In the genomic region with DNA sequence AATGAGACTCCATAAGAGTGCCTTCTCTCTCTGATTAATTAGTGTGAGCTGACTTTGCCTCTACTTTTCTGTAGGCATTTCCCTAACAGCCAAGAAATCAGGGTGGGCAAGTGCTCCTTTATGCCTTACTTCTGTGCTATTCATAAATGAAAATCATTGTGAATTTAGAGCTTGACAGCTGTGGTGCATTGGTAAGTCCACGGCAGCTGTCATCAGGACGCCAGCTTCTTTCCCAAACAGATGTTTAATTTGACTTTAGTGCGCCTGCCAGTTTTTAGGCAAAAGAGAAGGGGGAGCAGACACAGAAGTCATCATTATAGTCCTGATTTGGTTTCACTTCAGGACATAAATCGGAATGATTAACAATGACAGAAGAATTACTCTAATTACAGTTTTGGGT, we compare ENCODE assay signal across 23 mouse cellular contexts.
DNase-seq lines count a peak whose midpoint lies in the region; ATAC-seq lines count a peak whose summit lies in the region.
"Had no signal": no experiment of that assay in that cellular context is flagged by ENCODE, and none has a peak within 500 bp of the region (broad histone marks: within the 10 kb centered on the region; RNA-seq: fewer than 3 reads in every experiment).

No protein-coding gene starts in this region.

- no peak overlapping the region for H3K9ac ChIP-seq in limb, embryonic 11.5 days (ENCODE audit: low read length)
- H3K9ac ChIP-seq: embryonic facial prominence, embryonic 12.5 days; heart, embryonic 15.5 days; hindbrain, embryonic 13.5 days had no signal

- H3K4me1 ChIP-seq in limb, embryonic 11.5 days (ENCODE audit: control insufficient read depth, insufficient read depth, low read length), result peaks cover 12% of the 10 kb centered on the region; the same call in 1 of the 2 replicates
- H3K4me1 ChIP-seq in limb, embryonic 10.5 days, result peaks cover 39% of the 10 kb centered on the region

- 28% methylated on average over 4 of the region's 4 CpGs for WGBS in limb, embryonic 11.5 days
- 47% methylated on average over 4 of the region's 4 CpGs for WGBS in limb, embryonic 10.5 days

- no peak for ATAC-seq in limb, embryonic 11.5 days (ENCODE audit: insufficient number of reproducible peaks, low FRiP score, low TSS enrichment, low read depth)
- ATAC-seq: activated CD4-positive, CD25-positive, alpha-beta regulatory T cell, adult 4 months; forebrain, embryonic 14.5 days; hindbrain, postnatal 0 days; Patski had no signal

- H3K9me3 ChIP-seq in limb, embryonic 11.5 days (ENCODE audit: control insufficient read depth, low read length), result no peaks in the 10 kb centered on the region
- H3K9me3 ChIP-seq in limb, embryonic 10.5 days (replicated peaks), result no peaks in the 10 kb centered on the region
- H3K9me3 ChIP-seq: embryonic facial prominence, embryonic 12.5 days; forebrain, embryonic 10.5 days; heart, embryonic 15.5 days; hindbrain, embryonic 13.5 days had no signal

- H3K27me3 ChIP-seq in limb, embryonic 11.5 days (ENCODE audit: control insufficient read depth, insufficient read depth, low read length), result no peaks in the 10 kb centered on the region
- no peaks in the 10 kb centered on the region for H3K27me3 ChIP-seq in limb, embryonic 10.5 days (ENCODE audit: low read depth, poor library complexity, severe bottlenecking)
- H3K27me3 ChIP-seq: CH12.LX; embryonic facial prominence, embryonic 12.5 days; heart, embryonic 15.5 days; hindbrain, embryonic 13.5 days; Patski had no signal

- no peaks in the 10 kb centered on the region for H3K36me3 ChIP-seq in limb, embryonic 11.5 days (ENCODE audit: control insufficient read depth, insufficient read depth, low read length)
- H3K36me3 ChIP-seq in limb, embryonic 10.5 days, result no peaks in the 10 kb centered on the region
- H3K36me3 ChIP-seq: embryonic facial prominence, embryonic 12.5 days; forebrain, embryonic 10.5 days; heart, embryonic 15.5 days; hindbrain, embryonic 13.5 days had no signal

- no peak overlapping the region for H3K4me2 ChIP-seq in limb, embryonic 11.5 days (ENCODE audit: low read depth, severe bottlenecking)
- H3K4me2 ChIP-seq: embryonic facial prominence, embryonic 12.5 days; heart, embryonic 11.5 days; heart, embryonic 15.5 days; hindbrain, embryonic 13.5 days had no signal

- no peak overlapping the region for H3K4me3 ChIP-seq in limb, embryonic 11.5 days (ENCODE audit: low read depth, low read length)
- H3K4me3 ChIP-seq in limb, embryonic 10.5 days, result no peak overlapping the region
- H3K4me3 ChIP-seq: embryonic facial prominence, embryonic 12.5 days; erythroblast, embryonic 14.5 days; forebrain, embryonic 10.5 days; heart, embryonic 15.5 days; hindbrain, embryonic 13.5 days had no signal

- no peak overlapping the region for H3K27ac ChIP-seq in limb, embryonic 11.5 days (replicated peaks; ENCODE audit: low read depth, low read length)
- no peak overlapping the region for H3K27ac ChIP-seq in limb, embryonic 10.5 days
- H3K27ac ChIP-seq: forebrain, embryonic 10.5 days; heart, embryonic 15.5 days; hindbrain, embryonic 13.5 days; hindbrain, postnatal 0 days had no signal

- peak; percentile 29 for DNase-seq in limb, embryonic 11.5 days (ENCODE audit: low spot score)
- DNase-seq in limb, embryonic 10.5 days (ENCODE audit: low spot score), result no peak
- peak; percentile 17 for DNase-seq in lung, postnatal 36 days
- DNase-seq in lung, postnatal 14 days, result no peak
- peak; percentile 16 for DNase-seq in hindlimb bud, embryonic 11.5 days (ENCODE audit: extremely low spot score, low read depth, low spot score)
- no peak for DNase-seq in right cerebral cortex, postnatal 25 days
- DNase-seq: adrenal gland, postnatal 14 days; cerebellum, adult 8-10 months; cerebellum, postnatal 14 days; embryo, embryonic 11 days; gastrocnemius, postnatal 36 days; heart, postnatal 14 days had no signal

Comparison
In these comparisons a context has a peak if more than half of its experiments do, and no peak if none do; other contexts are left out.
1. DNase-seq: peak in limb, embryonic 11.5 days (single experiment), lung, postnatal 36 days (single experiment) and hindlimb bud, embryonic 11.5 days (single experiment); none in limb, embryonic 10.5 days (single experiment), lung, postnatal 14 days (single experiment) and right cerebral cortex, postnatal 25 days (single experiment).